Mouse (Mus musculus): ENCODE data around the gene Ccm2l.

DNA sequence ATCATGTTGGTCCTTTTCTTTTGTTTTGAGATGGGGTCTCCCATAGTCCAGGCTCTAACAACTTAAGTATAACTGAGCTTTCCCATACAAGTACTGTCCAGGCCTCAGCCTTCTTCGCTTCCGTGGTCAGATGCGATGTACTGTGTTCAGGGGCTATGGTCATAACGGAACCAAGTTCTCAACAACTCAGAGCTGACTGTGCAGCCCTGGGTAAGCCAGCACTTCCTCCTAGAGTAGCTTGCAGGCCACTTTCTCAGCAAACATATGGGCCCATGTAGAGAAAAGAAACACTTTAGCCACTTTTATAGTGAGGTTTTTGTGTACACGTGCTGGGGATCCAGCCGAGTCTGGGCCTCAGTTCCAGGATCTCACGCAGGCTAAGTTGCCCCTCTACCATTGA is 56.9 kb downstream of the Ccm2l start:
- TF ChIP-seq EP300 (IDR thresholded peaks at IDR 0.05): no peak
- no peak for TF ChIP-seq CTCF (IDR thresholded peaks at IDR 0.05)

Measured in lung, postnatal 0 days (tissue).